Mouse (Mus musculus): ENCODE data around the gene Sgms2.
A peak's percentile ranks its signal among the peaks of the same experiment; 100 is the strongest.

DNA sequence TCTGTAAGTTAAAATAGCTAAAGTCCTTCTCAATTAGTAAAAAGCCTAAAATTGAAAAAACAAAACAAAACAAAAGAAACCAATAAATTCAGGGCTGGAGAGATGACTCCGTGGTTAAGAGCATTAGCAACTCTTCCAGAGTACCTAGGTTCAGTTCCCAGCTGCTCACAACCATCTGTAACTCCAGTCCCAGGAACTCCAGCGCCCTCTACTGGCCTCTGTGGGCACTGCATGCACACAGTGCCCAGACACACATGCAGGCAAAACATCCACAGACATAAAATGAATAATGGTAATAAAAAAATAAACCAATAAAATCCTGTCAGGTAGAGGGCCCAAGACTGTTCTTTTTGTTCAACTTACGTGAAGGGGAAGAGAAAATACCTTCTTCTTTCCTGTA is 10.6 kb downstream of the Sgms2 start:
- TF ChIP-seq CTCF (IDR thresholded peaks at IDR 0.05; ENCODE audit: low read depth): peak; percentile 62
- TF ChIP-seq EP300 (IDR thresholded peaks at IDR 0.05; ENCODE audit: low read depth): no peak

Data from liver, postnatal 0 days (tissue).